Mouse (Mus musculus): ENCODE results near the gene Zfp366.

Zfp366 gene

DNA sequence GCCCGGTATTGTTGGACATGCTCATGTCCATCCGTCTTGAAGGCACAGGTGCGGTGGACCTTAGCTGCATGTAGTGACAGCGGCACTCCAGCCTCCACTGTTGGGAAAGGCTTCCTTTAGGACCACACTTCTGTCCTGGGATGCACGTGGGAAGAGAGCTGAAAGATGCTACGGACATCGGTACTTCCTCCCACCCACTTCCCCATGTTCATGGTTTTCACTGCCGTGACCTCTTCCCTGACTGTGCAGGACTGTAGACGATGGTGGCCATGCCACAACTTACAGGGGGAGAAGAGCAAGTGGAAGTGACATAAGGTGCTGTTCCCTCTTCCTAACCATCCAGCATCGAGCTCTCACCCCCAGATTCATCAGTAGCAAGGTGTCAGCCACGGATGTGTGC, 2.8 kb downstream of the Zfp366 start:
- DNase-seq: no peak

DNA sequence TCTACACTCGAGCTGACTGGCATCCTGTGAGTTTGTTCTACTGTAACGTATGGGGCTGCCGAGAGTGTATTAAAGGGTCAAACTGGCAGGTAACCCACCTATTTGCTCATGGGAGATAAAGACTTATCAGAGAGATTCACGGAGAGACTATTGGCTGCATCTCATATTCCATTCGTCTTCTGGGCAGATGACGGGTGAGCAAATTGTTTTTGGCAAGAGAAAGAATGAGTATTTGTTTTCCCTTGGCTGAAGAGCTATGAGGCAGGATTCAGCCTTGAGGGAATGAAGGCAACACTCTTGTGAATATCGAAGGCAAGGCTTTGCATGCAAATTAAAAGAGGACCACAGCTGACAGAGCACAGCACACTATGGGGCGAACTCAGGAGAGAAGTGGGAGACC, 4.0 kb downstream of the Zfp366 start:
- DNase-seq: no peak

GRCm38 (mm10) chr13:99189671-99190070, 5.0 kb downstream of the Zfp366 start:
- DNase-seq: no peak

- DNase-seq: peak; percentile 60
Measured at GRCm38 (mm10) chr13:99190466-99190865, 5.8 kb downstream of the Zfp366 start.

- no peak for DNase-seq
Measured at GRCm38 (mm10) chr13:99191063-99191462, 6.4 kb downstream of the Zfp366 start.

- no peak for DNase-seq
Measured at GRCm38 (mm10) chr13:99196314-99196713, 11.7 kb downstream of the Zfp366 start.

DNA sequence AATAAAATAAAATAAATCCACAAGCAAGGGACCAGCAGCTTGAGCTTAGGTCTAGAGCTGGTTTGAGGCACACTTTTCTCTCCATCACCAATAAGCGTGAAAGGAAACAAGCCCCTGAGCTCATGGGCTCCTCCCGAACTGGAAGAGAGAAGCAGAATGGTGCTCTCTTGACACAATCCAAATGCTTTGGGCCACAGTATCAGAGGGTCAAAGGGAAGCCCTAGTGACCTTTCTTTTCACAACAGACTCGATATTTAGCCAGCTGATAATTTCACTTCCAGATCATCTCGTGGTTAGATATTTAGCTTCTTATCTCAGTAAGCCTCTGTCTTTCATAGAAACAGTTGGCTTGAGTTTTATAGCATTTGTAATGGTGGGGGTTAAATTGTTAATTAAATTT, 12.2 kb downstream of the Zfp366 start:
- DNase-seq: peak; percentile 75

GRCm38 (mm10) chr13:99201647-99202574, 17.3 kb downstream of the Zfp366 start:
- DNase-seq: no peak

DNA sequence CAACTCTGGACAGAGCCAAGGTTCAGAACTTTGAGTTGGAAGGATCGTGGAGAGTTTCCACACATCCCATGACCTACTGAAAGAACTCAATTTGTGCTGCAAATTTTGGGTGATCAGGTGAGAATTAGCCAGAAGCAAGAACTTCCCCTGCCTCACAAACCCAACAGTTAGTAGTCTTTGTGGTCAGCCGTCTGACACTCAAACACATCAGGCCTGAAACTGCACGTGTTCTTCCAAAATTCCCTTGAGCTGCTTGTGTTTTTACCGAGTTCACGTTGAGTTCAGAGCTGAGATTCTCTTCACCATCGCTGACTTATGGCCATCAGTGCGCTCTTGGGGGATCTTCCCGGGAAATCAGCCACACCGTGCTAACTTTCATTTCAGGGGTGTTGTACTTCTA, 22.6 kb downstream of the Zfp366 start:
- no peak for DNase-seq

- no peak for DNase-seq
Measured at GRCm38 (mm10) chr13:99209859-99210258, 25.2 kb downstream of the Zfp366 start.

DNA sequence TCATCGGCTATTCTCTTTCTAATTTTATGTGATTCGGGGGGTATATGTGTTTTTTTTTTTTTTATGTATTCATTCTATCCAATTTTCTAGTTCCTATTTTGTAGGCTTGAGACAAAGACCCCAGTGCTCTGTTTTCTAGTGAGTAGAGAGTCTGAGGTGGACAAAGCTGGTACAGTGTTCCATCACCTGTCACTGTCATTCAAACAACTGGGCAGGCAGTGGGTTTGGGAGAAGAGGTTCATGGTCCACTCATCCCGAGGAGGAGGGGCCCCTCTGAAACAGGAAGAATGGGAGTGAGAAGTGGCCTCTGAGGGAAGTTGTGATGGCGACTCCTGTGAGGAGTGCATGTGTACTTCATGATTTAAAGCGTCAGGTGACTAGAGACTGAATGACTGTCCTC, 26.2 kb downstream of the Zfp366 start:
- no peak for DNase-seq

DNA sequence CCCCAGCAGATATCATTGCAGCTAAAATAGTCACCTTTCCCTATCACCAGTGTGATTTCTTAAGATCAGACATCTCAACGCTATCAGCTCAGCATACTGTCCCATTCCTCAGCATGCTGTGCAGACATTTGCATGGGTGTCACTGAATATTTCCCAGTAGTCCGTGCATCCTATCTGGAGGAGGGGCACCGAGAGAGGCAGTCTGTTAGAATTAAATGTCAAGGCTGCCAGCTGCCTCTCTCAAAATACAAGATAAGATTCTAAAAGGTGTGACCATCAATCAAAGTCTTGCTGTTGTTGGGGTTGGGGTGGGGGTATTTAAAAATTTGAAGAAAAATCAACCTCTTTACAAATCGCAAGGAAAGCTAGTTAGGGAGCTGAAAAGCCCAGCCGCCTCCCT, 28.4 kb downstream of the Zfp366 start:
- DNase-seq: no peak

DNA sequence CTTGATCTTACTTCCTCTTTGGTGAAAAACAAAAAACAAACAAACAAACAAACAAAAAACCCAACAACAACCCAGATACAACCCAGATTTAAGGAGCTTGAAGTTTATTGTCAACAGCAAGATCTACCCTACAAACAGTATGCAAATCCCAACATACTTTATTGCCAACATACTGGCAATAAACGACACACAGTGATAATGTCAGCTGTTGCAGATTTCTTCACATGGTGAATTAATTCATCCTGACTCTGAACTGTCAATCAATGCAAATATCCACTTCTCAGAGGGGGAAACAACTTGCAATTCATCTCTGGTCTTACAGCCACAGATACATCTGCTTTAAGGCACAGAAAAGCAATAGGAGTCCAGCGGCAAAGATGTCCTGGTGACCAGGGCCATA, 31.4 kb downstream of the Zfp366 start:
- no peak for DNase-seq

GRCm38 (mm10) chr13:99217984-99218383, 33.4 kb downstream of the Zfp366 start:
- peak; percentile 39 for DNase-seq

DNA sequence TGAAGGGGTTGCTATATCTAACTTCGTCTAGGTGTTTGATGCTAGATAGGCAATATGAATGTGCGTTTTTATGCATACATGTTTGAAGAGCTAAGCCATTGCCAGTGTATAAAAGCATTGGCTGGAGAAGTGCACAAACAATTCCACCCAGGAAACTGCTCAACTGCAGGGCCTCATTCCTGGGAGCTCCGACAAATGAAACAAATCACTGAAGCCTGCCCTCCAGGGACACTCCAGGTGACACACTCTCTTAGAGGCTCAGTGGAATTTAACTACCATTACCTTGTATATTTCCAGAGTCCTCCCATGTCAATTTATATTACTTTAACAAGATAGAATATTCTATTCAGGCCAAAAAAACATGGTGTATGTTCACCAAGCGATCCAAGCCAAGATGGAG, 35.0 kb downstream of the Zfp366 start:
- no peak for DNase-seq

- DNase-seq: no peak
Measured at GRCm38 (mm10) chr13:99221996-99222395, 37.4 kb downstream of the Zfp366 start.

DNA sequence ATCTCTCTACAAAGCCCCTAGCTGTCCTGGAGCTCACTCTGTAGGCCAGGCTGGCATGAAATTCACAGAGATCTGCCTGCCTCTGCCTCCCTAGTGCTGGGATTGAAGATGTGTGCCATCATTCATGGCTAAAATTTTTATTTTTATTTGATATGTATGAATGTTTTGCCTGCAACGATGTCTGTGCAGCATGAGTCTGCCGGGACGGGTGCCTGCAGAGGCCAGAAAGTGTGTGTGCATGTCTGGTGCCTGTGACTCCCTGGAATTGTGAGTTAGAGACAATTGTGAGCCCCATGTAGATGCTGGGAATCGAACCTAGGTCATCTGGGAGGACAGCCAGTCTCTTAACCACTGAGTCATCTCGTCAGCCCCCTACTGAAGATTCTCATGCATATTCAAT, 37.9 kb downstream of the Zfp366 start:
- DNase-seq: no peak

- DNase-seq: no peak
Measured at GRCm38 (mm10) chr13:99223321-99223884, 38.8 kb downstream of the Zfp366 start.

DNA sequence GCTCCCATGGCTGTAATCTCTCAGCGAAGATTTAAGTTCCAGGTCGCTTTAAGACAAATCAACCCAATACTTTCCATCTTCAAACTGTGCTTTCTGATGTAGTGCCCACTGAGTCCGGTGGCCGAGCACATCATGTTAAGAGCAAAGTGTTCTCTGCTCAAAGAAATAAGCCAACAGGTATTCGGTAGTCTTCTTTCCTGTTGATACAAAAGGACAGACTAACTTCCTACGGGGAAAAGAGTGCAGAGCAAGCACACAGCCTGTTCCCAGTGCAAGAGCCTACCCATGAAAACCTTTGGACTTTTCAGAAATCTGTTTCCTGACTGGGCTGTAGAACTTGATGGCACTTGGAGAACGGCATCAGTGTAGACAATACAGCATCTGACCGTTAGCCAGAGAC, 39.3 kb downstream of the Zfp366 start:
- DNase-seq: no peak

GRCm38 (mm10) chr13:99225374-99226240, 41.0 kb downstream of the Zfp366 start:
- DNase-seq: no peak

DNA sequence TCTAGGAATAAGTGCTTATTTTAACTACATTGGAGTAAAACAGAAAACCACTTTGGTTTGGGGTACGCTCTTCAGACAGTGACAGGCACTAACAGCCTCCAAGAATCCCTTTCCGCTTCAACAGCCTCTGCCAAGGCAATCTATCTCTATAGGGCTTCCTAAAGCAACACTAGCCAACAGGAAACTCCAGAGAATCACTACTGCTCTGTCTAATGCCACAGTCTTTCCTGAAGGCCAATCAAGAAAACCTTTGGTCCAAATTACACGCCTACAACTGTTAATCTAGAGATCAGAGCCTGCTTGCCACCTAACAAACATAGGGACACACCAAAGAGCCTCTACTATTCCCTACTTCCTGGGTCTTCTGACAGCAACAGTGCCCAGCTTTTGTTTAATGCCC, 42.2 kb downstream of the Zfp366 start:
- DNase-seq: no peak

GRCm38 (mm10) chr13:99227456-99228250, 43.0 kb downstream of the Zfp366 start:
- DNase-seq: no peak
